Mouse (Mus musculus) liver, adult 2 months (tissue): ENCODE results near the gene Tnfaip3. TPM values are rescaled to one million over a fixed set of nuclear protein-coding genes. Genes with fewer than 3 reads are reported as not detected.
A peak's percentile ranks its signal among the peaks of the same experiment; 100 is the strongest.

Source experiments
- DNase-seq: peaks from one replicate; pipeline ENCODE4 v3.0.0-alpha.2; 2011; ENCODE audit warnings: low read depth, low spot score; ENCODE audit errors: extremely low read depth
- H3K27ac ChIP-seq: fragments of 200-500 bp; replicated peaks from 2 replicates; pipeline ENCODE4 v1.5.1; 2012; ENCODE audit warnings: low read depth, mild to moderate bottlenecking, control low read depth, inconsistent platforms, low read length; ENCODE audit not compliant: insufficient read depth
- H3K27me3 ChIP-seq: fragments of 200-500 bp; 2 replicates; pipeline ENCODE4 v1.6.1; 2012; ENCODE audit warnings: mild to moderate bottlenecking, moderate library complexity, low read length, inconsistent platforms; ENCODE audit not compliant: control insufficient read depth, insufficient read depth
- H3K36me3 ChIP-seq: fragments of 200-500 bp; 2 replicates; pipeline ENCODE4 v1.6.1; 2012; ENCODE audit warnings: low read length, inconsistent platforms; ENCODE audit not compliant: control insufficient read depth, insufficient read depth
- H3K4me1 ChIP-seq: fragments of 200-500 bp; 2 replicates; pipeline ENCODE4 v1.6.1; 2011; ENCODE audit warnings: low read length; ENCODE audit not compliant: control insufficient read depth, insufficient read depth
- H3K4me3 ChIP-seq: fragments of 200-500 bp; 2 replicates; pipeline ENCODE4 v1.5.1; 2011; ENCODE audit warnings: low read depth, mild to moderate bottlenecking, control low read depth, low read length, moderate library complexity; ENCODE audit not compliant: insufficient read depth
- H3K79me2 ChIP-seq: fragments of 200-500 bp; 2 replicates; pipeline ENCODE4 v1.6.1; 2012; ENCODE audit warnings: inconsistent platforms, mild to moderate bottlenecking, low read length, moderate library complexity; ENCODE audit not compliant: control insufficient read depth, insufficient read depth
- H3K9ac ChIP-seq: fragments of 200-500 bp; 2 replicates; pipeline ENCODE4 v1.6.1; 2012; ENCODE audit warnings: low read depth, mild to moderate bottlenecking, control low read depth, inconsistent platforms, low read length
- CTCF ChIP-seq: fragments of 200-500 bp; IDR thresholded peaks from 2 replicates; pipeline ENCODE4 v1.5.1; 2011; ENCODE audit warnings: low read depth, low read length, control low read depth
- POLR2A ChIP-seq: fragments of 200-500 bp; IDR thresholded peaks from 2 replicates; pipeline ENCODE4 v1.6.1; 2011; ENCODE audit warnings: low read length, control low read depth; ENCODE audit not compliant: insufficient read depth; ENCODE audit errors: extremely low read depth
- whole genome bisulfite sequencing: fragments of 180-500 bp; shearing (Covaris S2); methylation state at CpG from one replicate; pipeline ENCODE4 v1.1.7; 2018; 5-methylcytosine and 5-hydroxymethylcytosine counted together
- polyA plus RNA-seq: library from polyadenylated mRNA; depleted of rRNA; stranded (reverse); fragments of >200 nt; gene quantifications from 2 replicates; pipeline ENCODE4 v1.2.3, GENCODE M21; 2012
- total RNA-seq: library from RNA; depleted of rRNA; stranded (reverse); fragments of >200 nt; gene quantifications from 2 replicates; pipeline ENCODE4 v1.2.3, GENCODE M21; 2014

Gene Tnfaip3
- total and polyA plus RNA-seq, 2 experiments = 0.59 to 2.5 TPM

DNA sequence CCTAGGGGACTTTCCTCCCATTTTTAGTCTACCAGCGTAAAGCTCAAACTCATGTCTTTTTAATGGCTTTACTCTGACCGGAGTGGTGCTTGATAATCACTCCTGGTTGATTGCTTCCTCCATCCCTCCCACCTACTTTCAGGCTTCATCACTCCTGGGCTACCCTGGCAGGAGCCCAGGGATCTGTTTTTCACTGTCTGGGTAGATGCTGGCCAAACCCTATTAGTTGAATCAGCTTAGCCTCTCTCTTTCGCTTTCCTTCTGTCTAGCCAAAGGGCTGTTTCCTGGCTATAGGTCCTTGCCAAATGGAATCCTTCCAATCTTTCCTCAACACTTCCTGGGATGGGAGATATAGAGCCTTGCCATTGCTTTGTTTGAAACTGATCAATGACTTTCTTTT is 19.3 kb upstream of the Tnfaip3 start:
- no peak overlapping the region for H3K4me3 ChIP-seq
- no peaks in the 10 kb centered on the region for H3K36me3 ChIP-seq
- WGBS = 42% methylated on average over 3 of the region's 3 CpGs
- peak; percentile 19 for DNase-seq
- H3K4me1 ChIP-seq = no peaks in the 10 kb centered on the region; the same call in 1 of the 2 replicates
- H3K79me2 ChIP-seq = no peaks in the 10 kb centered on the region
- H3K9ac ChIP-seq = no peak overlapping the region
- no peaks in the 10 kb centered on the region for H3K27me3 ChIP-seq
- H3K27ac ChIP-seq = no peak overlapping the region
- TF ChIP-seq CTCF = no peak
- no peak for TF ChIP-seq POLR2A

GRCm38 (mm10) chr10:19033696-19034095 is 18.2 kb upstream of the Tnfaip3 start:
- Histone ChIP-seq H3K79me2 (no peaks in the 10 kb centered on the region), H3K36me3 (no peaks in the 10 kb centered on the region), H3K27ac (no peak overlapping the region), H3K27me3 (no peaks in the 10 kb centered on the region), H3K9ac (no peak overlapping the region), H3K4me3 (no peak overlapping the region), H3K4me1 (no peaks in the 10 kb centered on the region; the same call in 1 of the 2 replicates)
- 86% methylated on average over 1 of the region's 1 CpGs for WGBS
- DNase-seq = no peak
- TF ChIP-seq POLR2A (no peak), CTCF (no peak)

- Histone ChIP-seq H3K9ac (no peak overlapping the region), H3K4me3 (no peak overlapping the region), H3K79me2 (no peaks in the 10 kb centered on the region), H3K27me3 (no peaks in the 10 kb centered on the region; the same call in 1 of the 2 replicates), H3K36me3 (no peaks in the 10 kb centered on the region), H3K4me1 (no peaks in the 10 kb centered on the region; the same call in 1 of the 2 replicates), H3K27ac (no peak overlapping the region)
- no peak for TF ChIP-seq CTCF
- no peak for TF ChIP-seq POLR2A
- DNase-seq = no peak
Measured at GRCm38 (mm10) chr10:19031875-19032274, 16.4 kb upstream of the Tnfaip3 start.

DNA sequence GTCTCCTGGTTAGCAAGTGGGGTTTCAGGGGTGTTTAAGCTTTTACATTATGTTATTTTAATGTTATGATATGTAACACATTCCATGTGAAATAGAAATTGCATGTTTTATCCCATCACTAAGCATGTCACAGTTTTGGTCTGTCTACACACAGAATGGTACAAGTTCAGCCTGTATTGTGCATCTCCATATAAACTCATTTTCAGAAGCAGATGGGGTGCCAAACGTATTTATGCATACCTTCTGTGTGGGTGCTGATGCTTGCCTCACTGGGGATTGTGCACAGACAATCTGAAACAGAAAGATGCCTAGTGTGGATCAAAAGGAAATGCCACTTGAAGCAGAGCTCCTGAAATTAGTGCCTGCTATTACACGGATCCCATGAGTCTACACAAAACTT is 15.2 kb upstream of the Tnfaip3 start:
- Histone ChIP-seq H3K4me1 (no peaks in the 10 kb centered on the region; the same call in 1 of the 2 replicates), H3K4me3 (no peak overlapping the region), H3K27ac (no peak overlapping the region), H3K79me2 (no peaks in the 10 kb centered on the region), H3K27me3 (no peaks in the 10 kb centered on the region; the same call in 1 of the 2 replicates), H3K9ac (no peak overlapping the region), H3K36me3 (no peaks in the 10 kb centered on the region)
- WGBS = 69% methylated on average over 2 of the region's 2 CpGs
- no peak for DNase-seq
- TF ChIP-seq CTCF (no peak), POLR2A (no peak)

GRCm38 (mm10) chr10:19026710-19027109 is 11.3 kb upstream of the Tnfaip3 start:
- 88% methylated on average over 5 of the region's 5 CpGs for WGBS
- Histone ChIP-seq H3K36me3 (no peaks in the 10 kb centered on the region), H3K4me3 (no peak overlapping the region), H3K27me3 (no peaks in the 10 kb centered on the region; the same call in 1 of the 2 replicates), H3K9ac (no peak overlapping the region), H3K4me1 (no peaks in the 10 kb centered on the region), H3K27ac (no peak overlapping the region), H3K79me2 (no peaks in the 10 kb centered on the region)
- TF ChIP-seq CTCF (no peak), POLR2A (no peak)
- no peak for DNase-seq

DNA sequence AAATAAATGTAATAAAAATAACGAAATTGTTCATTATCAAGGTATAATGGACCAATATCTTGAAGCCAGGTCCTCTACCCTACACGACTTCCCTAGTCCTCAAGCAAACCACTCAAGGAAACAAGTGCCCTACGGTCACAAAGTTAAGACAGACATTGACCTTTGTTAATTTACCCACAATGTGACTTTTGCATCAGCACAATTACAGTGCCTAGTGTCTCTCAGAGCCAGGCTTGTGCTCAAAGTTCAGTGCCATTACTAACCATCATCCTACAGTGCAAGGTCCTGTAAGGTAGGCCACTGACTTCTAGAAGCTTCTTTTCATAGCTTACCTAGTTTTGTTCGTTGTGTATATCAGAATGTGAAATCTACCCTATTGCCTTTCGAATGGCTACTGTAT is 8.9 kb upstream of the Tnfaip3 start:
- no peak overlapping the region for H3K27ac ChIP-seq
- H3K27me3 ChIP-seq = no peaks in the 10 kb centered on the region; the same call in 1 of the 2 replicates
- 89% methylated on average over 5 of the region's 5 CpGs for WGBS
- H3K4me1 ChIP-seq = no peaks in the 10 kb centered on the region
- H3K36me3 ChIP-seq = no peaks in the 10 kb centered on the region
- H3K79me2 ChIP-seq = no peaks in the 10 kb centered on the region
- TF ChIP-seq CTCF (no peak), POLR2A (no peak)
- no peak for DNase-seq
- no peak overlapping the region for H3K4me3 ChIP-seq
- H3K9ac ChIP-seq = no peak overlapping the region
